Mouse (Mus musculus): ENCODE measurements around the gene Klhl10. TPM values are rescaled to one million over a fixed set of nuclear protein-coding genes. Genes with fewer than 3 reads are reported as not detected.

The Klhl10 gene
- total RNA-seq, 2 experiments from 2014 or later: 0.61 to 1.4 TPM

DNA sequence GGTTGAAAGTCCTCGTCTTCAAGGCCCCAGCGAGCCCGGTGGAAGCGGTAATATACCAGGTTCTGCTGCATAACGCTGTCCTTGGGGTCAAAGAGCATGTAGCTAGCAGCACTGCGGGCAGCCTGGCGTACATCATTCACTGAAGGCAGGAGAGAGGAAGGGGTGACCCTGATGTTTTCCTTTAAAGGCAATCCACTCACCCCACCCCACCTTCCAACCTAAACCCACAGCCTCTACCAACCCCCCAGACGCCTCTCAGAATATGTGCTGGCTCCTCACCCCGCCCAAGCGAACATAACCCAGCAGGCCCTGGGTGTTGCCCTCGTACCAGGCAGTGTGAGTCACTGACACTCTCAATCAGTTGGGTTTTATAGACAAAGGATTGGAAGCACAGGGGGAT is 30.0 kb upstream of the Klhl10 start:
- H3K27ac ChIP-seq: peak overlapping the region; percentile 25; the same call in 1 of the 2 replicates
- TF ChIP-seq CTCF (IDR thresholded peaks at IDR 0.05): no peak
- intact Hi-C loops (cut with DNase I): no loop called here

DNA sequence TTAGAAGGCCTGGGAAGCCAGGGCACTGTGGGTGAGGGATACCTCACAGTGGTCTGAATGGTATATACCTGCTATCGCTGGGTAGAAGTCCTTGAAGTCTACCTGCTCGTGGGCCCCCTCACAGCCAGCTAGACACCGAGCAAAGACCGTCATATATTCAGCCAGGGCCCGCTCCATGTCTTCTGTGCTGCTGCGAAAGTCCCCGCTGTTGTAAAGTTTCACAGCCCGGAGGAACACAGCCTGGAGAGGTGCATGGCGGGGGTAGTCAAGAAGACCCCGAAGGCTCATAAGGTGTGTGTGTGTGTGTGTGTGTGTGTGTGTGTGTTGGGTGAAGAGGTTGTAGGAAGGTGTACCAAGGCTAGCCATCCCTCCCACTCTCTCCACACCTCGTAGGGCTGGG is 28.2 kb upstream of the Klhl10 start:
- intact Hi-C loops (cut with DNase I): no loop called here
- no peak for TF ChIP-seq CTCF (IDR thresholded peaks at IDR 0.05)
- Histone ChIP-seq H3K4me3 (peak overlapping the region; percentile 84), H3K27ac (no peak overlapping the region)
- no peak for DNase-seq (ENCODE audit: extremely low spot score in 1 of 2, low spot score in 2 of 2)

More for the DNA sequence above, 30.0 kb upstream of the Klhl10 start:
- no peak overlapping the region for H3K4me3 ChIP-seq
- DNase-seq (ENCODE audit: extremely low spot score in 1 of 2, low spot score in 2 of 2): no peak

DNA sequence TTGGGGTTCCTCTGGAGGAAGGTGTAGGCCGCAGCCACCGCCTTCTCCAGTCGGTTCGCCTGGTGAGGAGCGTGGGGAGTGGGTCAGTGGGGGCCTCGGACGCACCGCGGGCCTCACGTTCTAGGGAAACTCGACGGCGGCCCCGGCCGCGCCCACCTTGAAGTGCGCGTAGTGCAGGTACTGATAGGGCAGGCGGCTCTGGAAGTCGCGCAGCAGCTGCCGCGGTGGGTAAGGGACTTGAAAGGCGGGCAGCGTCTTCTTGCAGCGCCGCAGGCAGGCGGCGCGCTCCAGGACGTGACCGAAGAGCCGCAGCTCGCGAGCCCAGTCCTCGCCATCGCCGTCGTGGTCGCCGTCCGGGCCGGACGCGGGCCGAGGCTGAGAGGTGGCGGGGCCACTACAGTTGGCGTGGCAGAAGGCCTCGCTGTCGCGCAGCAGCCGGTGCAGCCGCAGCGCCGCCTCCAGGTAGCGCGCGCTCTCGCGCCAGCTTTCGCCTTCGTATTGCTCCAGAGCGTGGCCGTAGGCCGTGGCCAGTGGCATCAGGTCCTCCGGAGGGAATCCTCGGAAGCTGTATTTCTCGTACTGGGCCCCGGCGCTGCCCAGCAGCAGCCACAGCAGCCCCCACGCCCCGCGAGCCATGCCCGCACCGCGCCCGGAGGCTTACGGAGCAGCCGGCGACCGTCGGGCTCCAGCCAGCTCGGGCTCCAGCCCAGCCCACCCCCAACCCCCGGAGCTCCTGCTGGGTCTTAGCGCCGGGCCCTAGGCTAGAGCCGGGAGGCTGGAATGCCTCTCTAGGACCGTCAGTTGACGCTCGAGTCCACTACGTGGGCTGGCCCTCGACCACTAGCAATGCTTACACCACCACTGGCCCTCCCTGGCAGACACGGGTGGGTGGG is 27.4 kb upstream of the Klhl10 start, which contains the start of gene P3h4:
TSS of gene P3h4 (minus strand) at position 816 of the 893 bp plus-strand sequence.
- peak; percentile 72 to 77 for DNase-seq (ENCODE audit: extremely low spot score in 1 of 2, low spot score in 2 of 2)
- peak; percentile 71 for TF ChIP-seq CTCF (IDR thresholded peaks at IDR 0.05)
- intact Hi-C loops (cut with DNase I): no loop called here
- Histone ChIP-seq H3K4me3 (peak within 1 kb of the TSS; percentile 84), H3K27ac (peak within 1 kb of the TSS; percentile 70)

DNA sequence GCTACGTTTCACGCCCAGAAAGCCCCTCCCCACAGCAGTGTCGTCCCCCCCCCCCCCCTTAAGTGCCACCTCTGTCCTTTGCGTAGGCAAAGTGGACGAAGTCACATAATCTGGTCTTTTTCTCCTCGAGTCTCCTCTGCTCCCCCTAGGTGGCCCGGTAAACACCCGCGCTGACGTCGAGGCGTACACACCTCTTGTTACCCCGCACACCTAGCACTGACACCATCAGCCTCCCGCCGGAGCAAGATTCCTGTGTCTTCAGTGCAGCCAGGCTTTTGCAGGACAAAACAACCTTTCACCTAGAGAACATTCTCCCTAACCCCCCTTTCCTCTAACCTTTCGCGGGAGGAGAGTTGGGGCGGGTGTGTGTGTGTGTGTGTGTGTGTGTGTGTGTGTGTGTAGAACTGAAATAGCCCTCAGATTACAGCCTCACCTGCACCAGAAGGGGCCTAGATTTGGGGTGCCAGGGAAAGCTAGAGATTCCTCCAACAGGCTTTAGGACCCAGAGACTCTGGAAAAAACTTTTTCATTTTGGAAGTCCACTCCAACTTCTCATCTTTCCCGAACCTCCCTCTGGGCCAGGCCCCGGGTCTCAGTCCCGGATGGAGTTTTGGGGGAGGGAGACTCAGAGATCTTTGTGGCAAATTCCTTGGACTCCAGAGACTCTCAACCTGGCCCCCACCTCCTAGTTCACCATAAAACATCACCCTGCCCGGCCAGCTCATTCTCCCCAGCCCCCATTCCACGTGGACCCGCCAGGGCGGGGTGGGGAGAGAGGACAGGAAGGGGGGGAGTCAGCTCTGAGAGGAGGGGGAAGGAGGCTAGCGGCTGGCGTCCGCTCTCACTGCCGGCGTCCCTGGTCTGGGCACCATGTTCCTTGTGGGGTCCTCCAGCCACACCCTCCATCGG is 26.5 kb upstream of the Klhl10 start, which contains the start of gene Fkbp10:
TSS of gene Fkbp10 (plus strand) at position 784 of the 909 bp plus-strand sequence.
- DNase-seq (ENCODE audit: extremely low spot score in 1 of 2, low spot score in 2 of 2): no peak
- peak within 1 kb of the TSS; percentile 84 for H3K4me3 ChIP-seq
- intact Hi-C loops (cut with DNase I): no loop called here
- no peak for TF ChIP-seq CTCF (IDR thresholded peaks at IDR 0.05)
- peak within 1 kb of the TSS; percentile 70 for H3K27ac ChIP-seq

DNA sequence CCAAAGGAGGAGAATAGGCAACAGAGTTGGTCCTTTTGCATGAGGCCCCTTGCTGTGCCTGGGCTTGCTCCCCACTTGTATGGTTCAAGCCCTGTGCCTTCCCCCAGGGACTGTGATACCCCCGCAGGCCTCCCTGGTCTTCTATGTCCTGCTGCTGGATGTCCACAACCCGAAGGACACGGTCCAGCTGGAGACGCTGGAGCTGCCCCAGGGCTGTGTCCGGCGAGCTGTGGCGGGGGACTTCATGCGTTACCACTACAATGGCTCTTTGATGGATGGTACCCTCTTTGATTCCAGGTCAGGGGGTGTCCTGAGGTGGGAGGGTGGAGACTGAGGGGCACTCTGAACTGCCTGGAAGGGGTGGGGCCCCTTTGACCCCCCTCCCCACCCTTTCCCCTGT is 20.2 kb upstream of the Klhl10 start:
- H3K4me3 ChIP-seq: no peak overlapping the region
- no peak overlapping the region for H3K27ac ChIP-seq
- no peak for TF ChIP-seq CTCF (IDR thresholded peaks at IDR 0.05)
- intact Hi-C loops (cut with DNase I): no loop called here
- DNase-seq (ENCODE audit: extremely low spot score in 1 of 2, low spot score in 2 of 2): no peak

DNA sequence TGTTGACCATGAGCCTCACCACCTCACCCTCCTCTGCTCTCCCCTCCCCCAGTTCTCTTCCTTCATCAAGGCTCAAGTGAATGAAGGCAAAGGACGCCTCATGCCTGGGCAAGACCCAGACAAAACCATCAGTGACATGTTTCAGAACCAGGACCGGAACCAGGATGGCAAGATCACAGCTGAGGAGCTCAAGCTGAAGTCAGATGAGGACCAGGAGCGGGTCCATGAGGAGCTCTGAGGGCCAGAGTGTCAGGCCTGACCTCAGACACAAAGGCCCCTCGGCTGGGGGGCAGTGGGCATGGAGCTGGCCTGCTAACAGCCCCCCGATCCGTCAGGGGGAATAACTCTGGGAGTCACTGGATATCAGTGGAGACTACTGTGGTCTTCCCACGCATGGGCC is 17.9 kb upstream of the Klhl10 start:
- Histone ChIP-seq H3K4me3 (no peak overlapping the region), H3K27ac (no peak overlapping the region)
- TF ChIP-seq CTCF (IDR thresholded peaks at IDR 0.05): no peak
- no peak for DNase-seq (ENCODE audit: extremely low spot score in 1 of 2, low spot score in 2 of 2)
- intact Hi-C loops (cut with DNase I): no loop called here

DNA sequence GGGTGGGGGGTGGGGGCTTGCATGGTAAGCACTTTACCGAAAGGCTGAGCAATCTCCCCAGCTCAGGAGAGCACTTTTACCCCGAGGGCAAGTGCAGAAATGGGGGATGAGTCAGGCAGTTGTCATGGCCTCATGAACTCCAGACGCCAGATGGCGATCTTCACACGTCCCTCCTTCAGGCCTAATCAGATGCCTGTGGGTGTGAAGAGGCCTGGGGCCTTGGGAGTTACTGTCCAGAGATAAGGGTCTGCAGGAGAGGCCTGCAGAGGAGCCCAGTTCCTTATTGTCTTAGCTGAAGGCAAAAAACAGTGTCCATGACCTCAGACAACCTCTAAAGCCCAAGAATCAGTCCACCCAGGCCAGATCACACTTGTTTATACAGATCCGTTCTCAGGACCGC is 15.9 kb upstream of the Klhl10 start:
- Histone ChIP-seq H3K4me3 (no peak overlapping the region), H3K27ac (no peak overlapping the region)
- intact Hi-C loops (cut with DNase I): loop anchor here (2.0 kb wide), 1 partner anchor 47 kb away; the partner anchor contains the start of gene Klhl11
- DNase-seq (ENCODE audit: extremely low spot score in 1 of 2, low spot score in 2 of 2): peak; percentile 63 to 65
- TF ChIP-seq CTCF (IDR thresholded peaks at IDR 0.05): peak; percentile 66

DNA sequence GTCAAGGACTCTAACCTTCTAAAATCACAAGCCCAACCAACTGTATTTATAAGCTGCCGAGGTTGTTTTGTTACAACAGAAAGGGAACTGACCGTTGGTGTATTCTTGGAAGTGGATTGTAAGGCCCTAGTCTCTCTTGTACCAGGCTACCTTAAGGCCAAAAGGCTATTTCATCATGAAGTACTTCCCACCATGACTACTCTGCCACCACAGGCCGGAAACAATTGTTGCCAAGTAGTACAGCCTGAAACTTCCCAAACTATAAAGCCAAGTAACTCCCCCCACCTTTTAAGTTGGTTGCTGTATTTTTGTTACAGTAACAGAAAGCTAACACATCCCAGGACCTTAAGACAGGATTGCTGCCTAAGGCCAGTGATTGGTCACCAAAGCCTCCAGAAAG is 14.9 kb upstream of the Klhl10 start:
- Histone ChIP-seq H3K27ac (no peak overlapping the region), H3K4me3 (no peak overlapping the region)
- intact Hi-C loops (cut with DNase I): loop anchor here (2.0 kb wide), 1 partner anchor 46 kb away; the partner anchor contains the start of gene Klhl11
- DNase-seq (ENCODE audit: extremely low spot score in 1 of 2, low spot score in 2 of 2): no peak
- TF ChIP-seq CTCF (IDR thresholded peaks at IDR 0.05): no peak

DNA sequence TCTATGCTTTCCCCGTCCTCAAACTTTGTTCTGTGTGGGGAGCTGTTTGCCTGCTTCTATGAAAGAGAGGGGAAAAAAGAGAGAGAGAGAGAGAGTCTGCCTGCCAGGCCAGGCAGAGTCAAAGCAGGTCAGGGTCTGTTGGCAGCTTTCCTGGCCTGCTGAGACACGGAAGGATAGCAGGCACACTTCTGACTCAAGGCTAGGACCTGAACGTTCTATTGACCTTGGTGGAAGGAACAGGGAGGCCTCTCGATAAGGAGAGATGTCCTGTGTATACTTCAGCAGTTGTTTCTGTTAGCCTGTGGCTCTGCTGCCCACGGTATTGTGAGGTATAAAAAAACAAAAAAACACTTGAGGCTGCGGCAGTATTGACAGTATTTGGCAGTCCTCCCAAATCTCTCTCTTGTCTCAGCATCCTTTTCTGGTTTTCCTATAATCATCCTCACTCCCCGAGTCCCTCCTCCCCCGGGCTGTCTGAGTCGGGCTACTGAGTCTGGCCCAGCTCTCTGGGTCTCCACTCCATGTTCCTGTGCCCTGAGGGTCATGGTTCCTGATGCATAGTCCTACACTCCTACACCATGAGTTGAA is 13.0 kb upstream of the Klhl10 start:
- no peak for DNase-seq (ENCODE audit: extremely low spot score in 1 of 2, low spot score in 2 of 2)
- no peak for TF ChIP-seq CTCF (IDR thresholded peaks at IDR 0.05)
- peak overlapping the region; percentile 42 for H3K27ac ChIP-seq
- H3K4me3 ChIP-seq: no peak overlapping the region
- intact Hi-C loops (cut with DNase I): no loop called here

DNA sequence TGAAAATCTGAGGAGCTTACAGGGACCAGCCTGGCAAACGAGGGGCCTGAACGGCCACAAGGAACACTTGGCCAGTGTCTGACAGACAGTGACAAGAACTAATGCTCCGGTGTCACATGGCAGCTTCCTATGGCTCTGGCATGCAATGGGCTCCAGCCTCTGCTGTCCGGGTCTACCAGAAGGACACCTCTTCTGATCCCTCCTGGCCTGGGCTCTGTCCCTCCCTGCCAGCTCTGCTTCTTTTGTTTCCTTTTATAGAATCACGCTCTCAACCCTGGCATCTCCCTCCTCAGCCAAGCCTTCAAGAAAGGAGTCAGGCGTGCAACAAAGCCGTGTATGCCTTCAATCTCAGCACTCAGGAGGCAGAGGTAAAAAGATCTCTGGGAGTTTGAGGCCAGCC is 11.7 kb upstream of the Klhl10 start:
- Histone ChIP-seq H3K27ac (peak overlapping the region; percentile 25; the same call in 1 of the 2 replicates), H3K4me3 (no peak overlapping the region)
- intact Hi-C loops (cut with DNase I): no loop called here
- no peak for DNase-seq (ENCODE audit: extremely low spot score in 1 of 2, low spot score in 2 of 2)
- no peak for TF ChIP-seq CTCF (IDR thresholded peaks at IDR 0.05)

DNA sequence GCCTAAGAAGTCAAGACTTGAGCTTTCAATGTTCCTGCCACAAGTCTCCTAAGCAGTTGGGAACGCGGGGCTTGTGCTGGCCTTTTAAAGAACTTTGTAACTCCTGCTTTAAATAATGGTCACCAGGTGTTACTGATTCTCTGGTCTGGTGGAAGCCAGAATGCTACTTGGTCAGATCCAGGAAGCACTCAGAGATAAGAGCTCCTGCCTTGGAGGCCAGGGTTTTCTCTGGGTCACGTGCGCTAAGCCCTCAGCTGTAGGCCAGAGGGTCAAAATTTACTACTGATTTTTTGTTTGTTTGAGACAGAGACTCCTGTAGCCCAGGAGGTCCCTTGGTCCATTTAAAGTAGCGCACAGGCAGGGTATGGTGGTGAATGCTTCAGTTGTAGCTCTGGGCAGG is 9.7 kb upstream of the Klhl10 start:
- Histone ChIP-seq H3K4me3 (no peak overlapping the region), H3K27ac (no peak overlapping the region)
- intact Hi-C loops (cut with DNase I): no loop called here
- no peak for TF ChIP-seq CTCF (IDR thresholded peaks at IDR 0.05)
- no peak for DNase-seq (ENCODE audit: extremely low spot score in 1 of 2, low spot score in 2 of 2)

Data from left cerebral cortex, adult 2 months (tissue).